Mouse (Mus musculus) liver, postnatal 0 days (tissue): ENCODE results near the gene Gria4. TPM values are rescaled to one million over a fixed set of nuclear protein-coding genes. Genes with fewer than 3 reads are reported as not detected.

ENCODE experiments used
- ATAC-seq: fragments of 200-750 bp; cut with Nextera tagmentation; 2 replicates; pipeline ENCODE4 v1.8.0; 2017; ENCODE audit warnings: mild to moderate bottlenecking, moderate library complexity
- DNase-seq: peaks from one replicate; pipeline ENCODE4 v3.0.0-alpha.2; 2016
- H3K27ac ChIP-seq: fragments of 300-500 bp; sonication (generic); 2 replicates; pipeline ENCODE4 v1.5.1; 2014; ENCODE audit warnings: antibody characterized with exemption, moderate library complexity, mild to moderate bottlenecking, low read depth
- H3K27me3 ChIP-seq: fragments of 300-500 bp; sonication (generic); 2 replicates; pipeline ENCODE4 v1.6.1; 2014; ENCODE audit warnings: low read length, control low read depth, mixed read lengths; ENCODE audit not compliant: insufficient read depth
- H3K36me3 ChIP-seq: fragments of 300-500 bp; sonication (generic); replicated peaks from 2 replicates; pipeline ENCODE4 v1.6.1; 2014; ENCODE audit warnings: mild to moderate bottlenecking, control low read depth, low read length, moderate library complexity, mixed read lengths; ENCODE audit not compliant: insufficient read depth
- H3K4me1 ChIP-seq: fragments of 300-500 bp; sonication (generic); 2 replicates; pipeline ENCODE4 v1.6.1; 2014; ENCODE audit warnings: antibody characterized with exemption, mild to moderate bottlenecking, control low read depth; ENCODE audit not compliant: insufficient read depth
- H3K4me2 ChIP-seq: fragments of 300-500 bp; sonication (generic); 2 replicates; pipeline ENCODE4 v1.6.1; 2014; ENCODE audit warnings: low read depth, mild to moderate bottlenecking, low read length, moderate library complexity, mixed read lengths
- H3K4me3 ChIP-seq: fragments of 300-500 bp; sonication (generic); 2 replicates; pipeline ENCODE4 v1.5.1; 2014; ENCODE audit warnings: low read depth, low read length
- H3K9ac ChIP-seq: fragments of 300-500 bp; sonication (generic); replicated peaks from 2 replicates; pipeline ENCODE4 v1.6.1; 2014; ENCODE audit warnings: mild to moderate bottlenecking, moderate library complexity
- H3K9me3 ChIP-seq: fragments of 300-500 bp; sonication (generic); 2 replicates; pipeline ENCODE4 v1.6.1; 2016; ENCODE audit warnings: mild to moderate bottlenecking, control low read depth, low read length, mixed read lengths
- CTCF ChIP-seq: sonication (generic); IDR thresholded peaks from 2 replicates; pipeline ENCODE4 v1.5.1; 2016; ENCODE audit warnings: antibody characterized with exemption, low read depth
- EP300 ChIP-seq: IDR thresholded peaks from 2 replicates; pipeline ENCODE4 v1.6.1; 2016; ENCODE audit warnings: antibody characterized with exemption, low read depth, mild to moderate bottlenecking
- WGBS: fragments of 180-500 bp; shearing (Covaris S2); extraction: QIAGEN DNeasy Blood & Tissue Kit; methylation state at CpG from one replicate; pipeline ENCODE4 v1.1.7; 2014; ENCODE audit not compliant: insufficient replicate concordance; 5-methylcytosine and 5-hydroxymethylcytosine counted together
- polyA plus RNA-seq: library from polyadenylated mRNA; unstranded; fragments of >200 nt; fragmentation: Nextera tagmentation; extraction: Ambion mirVana; gene quantifications from 2 replicates; pipeline ENCODE4 v1.2.1, GENCODE M21; 2015

Gria4 gene
- polyA plus RNA-seq, 1 experiment from 2014 or later: 0.02 TPM

DNA sequence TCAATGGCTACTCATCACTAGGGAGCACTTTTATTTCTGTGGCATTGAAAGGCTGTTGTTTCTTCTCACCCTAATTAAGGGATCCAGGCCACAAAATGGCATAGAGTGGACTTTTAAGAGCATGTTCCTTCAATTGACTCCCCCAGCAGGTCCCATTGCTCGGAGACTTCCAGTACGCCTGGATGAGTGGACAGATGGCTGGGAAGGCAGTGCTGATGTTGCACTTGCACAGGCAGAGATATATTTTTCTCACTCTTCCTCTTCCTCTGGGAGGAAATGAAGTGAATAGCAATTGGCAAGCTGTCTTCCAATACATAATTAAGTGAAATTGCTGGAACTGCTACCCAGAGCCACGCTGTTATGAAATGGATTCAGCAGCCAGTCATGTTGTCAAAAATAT lies 190.7 kb downstream of the Gria4 start:
- H3K4me3 ChIP-seq: no peak overlapping the region
- DNase-seq (no peak), ATAC-seq (no peak)
- no peak overlapping the region for H3K9ac ChIP-seq
- H3K27me3 ChIP-seq: no peaks in the 10 kb centered on the region
- no peak overlapping the region for H3K4me2 ChIP-seq
- H3K9me3 ChIP-seq: no peaks in the 10 kb centered on the region
- WGBS: 67% methylated on average over 3 of the region's 3 CpGs
- TF ChIP-seq CTCF (no peak), EP300 (no peak)
- H3K27ac ChIP-seq: no peak overlapping the region
- H3K4me1 ChIP-seq: no peaks in the 10 kb centered on the region
- H3K36me3 ChIP-seq: no peaks in the 10 kb centered on the region

DNA sequence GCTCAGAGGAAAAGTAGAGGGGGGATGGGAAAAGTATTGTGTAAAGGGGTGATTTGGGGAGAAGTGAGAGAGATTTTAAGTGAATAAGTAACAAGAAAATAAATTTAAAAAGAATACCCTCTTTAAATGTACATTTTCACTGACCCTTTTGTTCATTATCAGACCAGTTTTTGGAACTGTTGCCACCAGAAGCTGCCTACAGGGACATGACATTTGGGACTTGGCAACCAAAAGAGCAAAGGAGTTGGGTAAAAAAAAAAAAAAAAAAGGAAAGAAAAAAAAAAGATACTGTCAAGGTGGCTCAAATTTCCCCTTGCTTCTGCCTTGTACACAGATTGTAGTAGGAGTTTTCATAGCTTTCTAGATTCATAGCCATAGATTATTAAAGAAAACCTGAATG lies 191.8 kb downstream of the Gria4 start:
- Histone ChIP-seq H3K27ac (no peak overlapping the region), H3K9me3 (no peaks in the 10 kb centered on the region), H3K36me3 (no peaks in the 10 kb centered on the region), H3K4me1 (no peaks in the 10 kb centered on the region), H3K9ac (no peak overlapping the region), H3K4me3 (no peak overlapping the region), H3K27me3 (no peaks in the 10 kb centered on the region), H3K4me2 (no peak overlapping the region)
- no peak for TF ChIP-seq CTCF
- TF ChIP-seq EP300: no peak
- ATAC-seq (no peak), DNase-seq (no peak)

DNA sequence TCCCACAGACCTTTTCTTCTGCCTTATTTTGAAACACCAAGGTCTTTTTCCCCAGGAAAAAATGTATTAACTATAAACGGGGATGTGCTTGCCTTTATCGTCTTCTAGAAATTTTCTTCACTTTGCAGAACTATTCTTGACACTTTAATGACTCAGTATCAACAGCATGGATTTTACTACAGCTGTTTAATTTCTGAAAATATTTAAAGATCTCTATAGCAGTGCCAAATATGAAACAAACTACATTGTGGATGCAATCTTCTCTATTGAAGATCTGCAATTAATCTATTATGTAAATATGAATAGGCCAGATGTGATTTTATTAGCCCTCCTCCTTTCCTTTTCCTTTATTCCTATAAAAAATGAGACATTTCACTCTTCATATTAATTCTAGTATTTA lies 194.2 kb downstream of the Gria4 start:
- ATAC-seq (no peak), DNase-seq (no peak)
- no peaks in the 10 kb centered on the region for H3K4me1 ChIP-seq
- no peak overlapping the region for H3K4me3 ChIP-seq
- TF ChIP-seq CTCF (no peak), EP300 (no peak)
- H3K9ac ChIP-seq: no peak overlapping the region
- no peaks in the 10 kb centered on the region for H3K9me3 ChIP-seq
- 73% methylated on average over 2 of the region's 2 CpGs for WGBS
- no peak overlapping the region for H3K27ac ChIP-seq
- no peak overlapping the region for H3K4me2 ChIP-seq
- no peaks in the 10 kb centered on the region for H3K27me3 ChIP-seq
- no peaks in the 10 kb centered on the region for H3K36me3 ChIP-seq

DNA sequence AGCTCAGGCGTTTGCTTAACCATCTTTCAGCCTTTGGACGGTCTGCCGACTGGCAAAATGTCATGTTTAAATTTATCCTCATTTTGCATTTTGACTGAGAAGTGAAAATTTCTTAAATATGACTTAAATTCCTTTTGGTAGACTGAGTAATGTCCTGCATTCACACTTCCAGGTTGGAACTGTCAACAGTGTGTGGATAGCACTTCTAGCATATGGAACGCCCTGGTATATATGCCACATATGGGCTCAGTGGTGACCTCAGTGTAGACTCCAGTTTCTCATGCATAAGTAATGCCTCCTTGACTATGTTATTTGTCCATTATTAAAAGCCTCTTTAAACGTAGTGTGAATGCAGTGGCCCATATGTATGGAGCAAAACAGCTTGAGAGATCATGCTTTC lies 222.4 kb downstream of the Gria4 start:
- Histone ChIP-seq H3K27ac (no peak overlapping the region), H3K4me1 (no peaks in the 10 kb centered on the region), H3K4me2 (no peak overlapping the region), H3K9ac (no peak overlapping the region), H3K36me3 (no peaks in the 10 kb centered on the region), H3K27me3 (no peaks in the 10 kb centered on the region), H3K4me3 (no peak overlapping the region), H3K9me3 (no peaks in the 10 kb centered on the region)
- DNase-seq (no peak), ATAC-seq (no peak)
- no peak for TF ChIP-seq EP300
- TF ChIP-seq CTCF: no peak
- 69% methylated on average over 5 of the region's 5 CpGs for WGBS

DNA sequence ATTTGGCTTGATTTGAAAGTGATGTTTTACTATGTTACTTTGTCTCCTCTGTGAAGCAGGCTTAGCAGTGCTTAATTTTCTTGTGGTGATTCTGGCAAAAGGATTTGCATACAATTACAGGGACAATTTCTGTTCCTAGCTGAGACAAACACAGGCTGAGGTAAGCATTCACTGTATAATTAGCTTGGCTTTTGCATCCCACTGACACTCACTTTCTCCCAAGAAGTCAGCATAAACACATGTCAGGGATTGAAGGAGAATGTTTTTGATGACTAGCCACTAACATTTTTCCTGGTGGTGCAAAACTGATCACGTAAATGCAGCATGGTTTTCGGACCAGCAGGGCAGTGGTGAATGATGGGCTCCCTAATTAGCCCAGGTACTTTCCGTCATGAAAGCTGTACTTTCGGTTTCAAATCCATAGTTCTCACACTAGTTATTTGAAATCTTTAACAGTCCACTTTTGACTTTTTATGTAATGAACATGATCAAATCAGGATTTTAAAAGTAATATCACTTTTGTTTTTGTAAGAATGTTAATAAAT lies 240.5 kb downstream of the Gria4 start:
- H3K36me3 ChIP-seq: no peaks in the 10 kb centered on the region
- DNase-seq: no peak
- 61% methylated on average over 4 of the region's 4 CpGs for WGBS
- H3K9ac ChIP-seq: no peak overlapping the region
- no peak overlapping the region for H3K4me2 ChIP-seq
- H3K9me3 ChIP-seq: no peaks in the 10 kb centered on the region
- no peaks in the 10 kb centered on the region for H3K4me1 ChIP-seq
- ATAC-seq: no peak
- H3K27me3 ChIP-seq: no peaks in the 10 kb centered on the region
- no peak overlapping the region for H3K4me3 ChIP-seq
- TF ChIP-seq CTCF: no peak
- no peak for TF ChIP-seq EP300
- H3K27ac ChIP-seq: no peak overlapping the region

DNA sequence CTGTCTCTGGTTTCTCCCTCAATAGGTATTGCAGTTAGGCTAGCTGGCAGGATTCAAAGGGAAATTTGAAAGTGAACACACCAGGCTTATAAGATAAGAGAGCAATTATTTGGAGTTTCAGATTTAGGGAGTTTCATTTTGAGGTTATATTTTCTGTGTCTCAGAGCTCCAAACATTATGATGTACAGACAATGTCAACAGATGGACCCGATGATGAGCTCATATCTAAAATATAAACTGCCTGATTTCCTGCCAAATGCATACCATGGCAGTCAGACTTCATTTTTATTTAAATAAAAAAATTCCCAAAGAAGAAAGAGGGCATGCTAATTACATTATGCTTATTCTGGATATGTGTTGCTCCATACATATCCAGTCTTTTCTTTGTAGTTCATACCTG lies 256.8 kb downstream of the Gria4 start:
- H3K27ac ChIP-seq: no peak overlapping the region
- no peak for DNase-seq
- H3K27me3 ChIP-seq: no peaks in the 10 kb centered on the region
- no peak for TF ChIP-seq CTCF
- no peak for TF ChIP-seq EP300
- no peaks in the 10 kb centered on the region for H3K36me3 ChIP-seq
- H3K4me3 ChIP-seq: no peak overlapping the region
- no peak overlapping the region for H3K4me2 ChIP-seq
- H3K4me1 ChIP-seq: no peaks in the 10 kb centered on the region
- 70% methylated on average over 1 of the region's 1 CpGs for WGBS
- no peak for ATAC-seq
- H3K9me3 ChIP-seq: no peaks in the 10 kb centered on the region
- no peak overlapping the region for H3K9ac ChIP-seq

DNA sequence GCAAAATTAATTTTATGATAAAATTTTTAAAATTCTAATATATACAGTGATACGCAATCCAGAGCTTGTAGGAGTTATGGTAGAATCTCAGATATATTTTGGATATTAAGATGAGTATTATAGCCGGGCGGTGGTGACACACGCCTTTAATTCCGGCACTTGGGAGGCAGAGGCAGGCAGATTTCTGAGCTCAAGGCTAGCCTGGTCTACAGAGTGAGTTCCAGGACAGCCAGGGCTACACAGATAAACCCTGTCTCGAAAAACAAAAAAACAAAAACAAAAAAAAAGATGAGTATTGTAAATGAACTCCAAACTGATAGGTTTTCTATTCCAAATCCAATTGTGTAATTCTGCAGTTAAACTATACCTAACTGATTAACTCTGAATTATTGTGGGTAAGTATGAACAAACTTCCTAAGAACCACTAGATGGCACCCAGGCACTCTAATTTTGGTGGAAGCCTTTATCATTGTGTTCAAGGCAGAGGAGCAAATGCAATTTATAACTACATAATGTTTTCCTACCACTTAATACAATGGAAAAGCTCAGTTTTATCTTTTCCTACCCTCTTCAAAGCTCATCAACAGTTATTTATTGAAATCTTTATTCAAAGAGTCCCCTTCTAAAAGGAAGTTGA lies 259.4 kb downstream of the Gria4 start:
- DNase-seq: no peak
- 79% methylated on average over 6 of the region's 6 CpGs for WGBS
- Histone ChIP-seq H3K27ac (no peak overlapping the region), H3K4me1 (no peaks in the 10 kb centered on the region), H3K4me2 (no peak overlapping the region), H3K27me3 (no peaks in the 10 kb centered on the region), H3K9ac (no peak overlapping the region), H3K36me3 (no peaks in the 10 kb centered on the region), H3K9me3 (no peaks in the 10 kb centered on the region), H3K4me3 (no peak overlapping the region)
- TF ChIP-seq EP300 (no peak), CTCF (peak; percentile 28; the same call in 1 of the 2 replicates)
- no peak for ATAC-seq
